Mouse (Mus musculus) embryonic facial prominence, embryonic 13.5 days (tissue): Measurements from ENCODE around the gene Cldn15. TPM values are rescaled to one million over a fixed set of nuclear protein-coding genes. Genes with fewer than 3 reads are reported as not detected.
A peak's percentile ranks its signal among the peaks of the same experiment; 100 is the strongest.

Experiments
- ATAC-seq: fragments of 200-750 bp; cut with Nextera tagmentation; 2 replicates; pipeline ENCODE4 v1.8.0; 2017; ENCODE audit warnings: low read depth; ENCODE audit not compliant: insufficient number of reproducible peaks, insufficient read depth, low FRiP score, low TSS enrichment
- H3K27ac ChIP-seq: fragments of 300-500 bp; sonication (generic); 2 replicates; pipeline ENCODE4 v1.5.1; 2015; ENCODE audit warnings: moderate library complexity, mild to moderate bottlenecking, inconsistent platforms
- H3K27me3 ChIP-seq: fragments of 300-500 bp; sonication (generic); 2 replicates; pipeline ENCODE4 v1.6.1; 2015; ENCODE audit warnings: mild to moderate bottlenecking, inconsistent platforms
- H3K36me3 ChIP-seq: fragments of 300-500 bp; sonication (generic); 2 replicates; pipeline ENCODE4 v1.6.1; 2015; ENCODE audit warnings: mild to moderate bottlenecking, inconsistent platforms
- H3K4me1 ChIP-seq: fragments of 300-500 bp; sonication (generic); 2 replicates; pipeline ENCODE4 v1.6.1; 2015; ENCODE audit warnings: inconsistent platforms
- H3K4me2 ChIP-seq: fragments of 300-500 bp; sonication (generic); 2 replicates; pipeline ENCODE4 v1.6.1; 2015; ENCODE audit warnings: moderate library complexity, mild to moderate bottlenecking, inconsistent platforms
- H3K4me3 ChIP-seq: fragments of 300-500 bp; sonication (generic); 2 replicates; pipeline ENCODE4 v1.5.1; 2015; ENCODE audit warnings: mild to moderate bottlenecking, inconsistent platforms
- H3K9ac ChIP-seq: fragments of 300-500 bp; sonication (generic); 2 replicates; pipeline ENCODE4 v1.6.1; 2015; ENCODE audit warnings: mild to moderate bottlenecking, inconsistent platforms
- H3K9me3 ChIP-seq: fragments of 300-500 bp; sonication (generic); 2 replicates; pipeline ENCODE4 v1.6.1; 2016; ENCODE audit warnings: inconsistent platforms
- WGBS: fragments of 180-500 bp; shearing (Covaris S2); methylation state at CpG from one replicate; pipeline ENCODE4 v1.1.7; 2015; ENCODE audit warnings: mixed read lengths; 5-methylcytosine and 5-hydroxymethylcytosine counted together
- polyA plus RNA-seq: library from polyadenylated mRNA; unstranded; fragments of >200 nt; fragmentation: Nextera tagmentation; extraction: Ambion mirVana; gene quantifications from 2 replicates; pipeline ENCODE4 v1.2.1, GENCODE M21; 2015

Gene Cldn15
- polyA plus RNA-seq, 1 experiment from 2014 or later = 0.44 TPM

GRCm38 (mm10) chr5:136986695-136987137 lies 20.3 kb downstream of the Cldn15 start, which contains the start of gene Plod3:
Plod3 (plus strand) TSS chr5:136987019.
- no peaks in the 10 kb centered on the region for H3K9me3 ChIP-seq
- peak within 1 kb of the TSS; percentile 96 for H3K27ac ChIP-seq
- H3K4me3 ChIP-seq = peak within 1 kb of the TSS; percentile 69
- ATAC-seq = peak; percentile 89
- H3K9ac ChIP-seq = peak within 1 kb of the TSS; percentile 91
- H3K36me3 ChIP-seq = peaks cover 52% of the 10 kb centered on the region
- H3K4me1 ChIP-seq = peaks cover 14% of the 10 kb centered on the region
- no peaks in the 10 kb centered on the region for H3K27me3 ChIP-seq
- WGBS = under 1% methylated on average over 26 of the region's 26 CpGs
- H3K4me2 ChIP-seq = peak within 1 kb of the TSS; percentile 90

DNA sequence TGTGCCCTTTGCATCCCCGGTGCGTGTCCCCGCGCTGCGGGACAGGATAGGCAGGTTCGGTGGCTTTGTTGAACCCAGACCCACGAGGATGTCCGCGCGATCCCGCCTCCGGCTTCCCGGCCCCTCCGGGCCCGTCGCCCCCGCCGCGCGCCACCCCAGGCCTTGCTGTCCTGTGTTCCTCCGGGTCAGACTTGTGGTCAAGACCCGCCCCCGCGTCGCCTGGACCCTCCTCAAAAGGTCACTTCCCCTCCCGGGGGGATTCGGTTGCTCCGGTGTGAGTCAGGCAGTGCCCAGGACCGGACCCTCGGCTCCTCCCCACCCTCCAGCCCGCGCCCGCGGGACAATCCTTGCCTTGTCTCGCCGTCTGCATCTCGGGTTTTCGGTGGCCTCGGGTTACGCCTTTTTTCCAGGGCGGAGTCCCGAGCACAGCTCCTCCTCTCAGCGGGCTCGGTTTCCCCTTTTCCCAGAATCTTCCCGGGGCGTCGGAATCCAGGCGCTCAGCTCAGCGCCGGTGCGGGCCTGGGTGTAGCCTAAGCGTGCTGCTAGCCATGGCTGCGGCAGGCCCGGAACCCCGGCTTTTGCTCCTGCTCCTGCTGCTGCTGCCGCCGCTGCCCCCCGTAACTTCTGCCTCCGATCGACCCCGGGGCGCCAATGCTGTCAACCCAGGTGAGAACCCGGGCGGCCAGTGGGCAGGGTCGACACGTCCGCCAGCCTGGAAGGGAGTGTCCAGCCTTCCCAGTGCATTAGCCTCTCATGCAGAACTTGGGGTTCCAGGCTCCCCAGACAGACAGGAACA lies 20.9 kb downstream of the Cldn15 start:
- Histone ChIP-seq H3K27ac (peak overlapping the region; percentile 96), H3K27me3 (no peaks in the 10 kb centered on the region), H3K4me2 (peak overlapping the region; percentile 90), H3K36me3 (peaks cover 52% of the 10 kb centered on the region), H3K9ac (peak overlapping the region; percentile 91), H3K4me1 (peaks cover 14% of the 10 kb centered on the region), H3K9me3 (no peaks in the 10 kb centered on the region), H3K4me3 (peak overlapping the region; percentile 69)
- under 1% methylated on average over 67 of the region's 67 CpGs for WGBS
- ATAC-seq = peak; percentile 45

GRCm38 (mm10) chr5:136987934-136988271 lies 21.5 kb downstream of the Cldn15 start, which contains the start of gene Znhit1:
Znhit1 (minus strand) TSS chr5:136988021.
- peak within 1 kb of the TSS; percentile 69 for H3K4me3 ChIP-seq
- H3K4me2 ChIP-seq = peak within 1 kb of the TSS; percentile 90
- no peaks in the 10 kb centered on the region for H3K27me3 ChIP-seq
- WGBS = 5% methylated on average over 12 of the region's 12 CpGs
- H3K9ac ChIP-seq = peak within 1 kb of the TSS; percentile 91
- no peak for ATAC-seq
- H3K9me3 ChIP-seq = no peaks in the 10 kb centered on the region
- H3K27ac ChIP-seq = peak within 1 kb of the TSS; percentile 96
- peaks cover 56% of the 10 kb centered on the region for H3K36me3 ChIP-seq
- H3K4me1 ChIP-seq = peaks cover 14% of the 10 kb centered on the region

- no peaks in the 10 kb centered on the region for H3K27me3 ChIP-seq
- H3K4me2 ChIP-seq = peak overlapping the region; percentile 90
- WGBS = 58% methylated on average over 7 of the region's 7 CpGs
- no peak for ATAC-seq
- 0 out of 2 replicates have a peak overlapping the region, but pooled peaks have one; percentile 96 for H3K27ac ChIP-seq
- H3K36me3 ChIP-seq = peaks cover 57% of the 10 kb centered on the region
- H3K9ac ChIP-seq = peak overlapping the region; percentile 91
- peaks cover 14% of the 10 kb centered on the region for H3K4me1 ChIP-seq
- H3K9me3 ChIP-seq = no peaks in the 10 kb centered on the region
- peak overlapping the region; percentile 69 for H3K4me3 ChIP-seq
These were observed 22.0 kb downstream of the Cldn15 start for GRCm38 (mm10) chr5:136988420-136988819.

- H3K4me2 ChIP-seq = no peak overlapping the region
- WGBS = 86% methylated on average over 6 of the region's 6 CpGs
- peaks cover 14% of the 10 kb centered on the region for H3K4me1 ChIP-seq
- H3K27me3 ChIP-seq = no peaks in the 10 kb centered on the region
- H3K27ac ChIP-seq = no peak overlapping the region
- ATAC-seq = no peak
- H3K36me3 ChIP-seq = peaks cover 60% of the 10 kb centered on the region
- no peaks in the 10 kb centered on the region for H3K9me3 ChIP-seq
- no peak overlapping the region for H3K4me3 ChIP-seq
- no peak overlapping the region for H3K9ac ChIP-seq
These were observed 23.4 kb downstream of the Cldn15 start for GRCm38 (mm10) chr5:136989801-136990200.

- Histone ChIP-seq H3K4me3 (no peak overlapping the region), H3K4me2 (no peak overlapping the region), H3K4me1 (peaks cover 13% of the 10 kb centered on the region), H3K36me3 (peaks cover 22% of the 10 kb centered on the region), H3K9me3 (no peaks in the 10 kb centered on the region), H3K9ac (no peak overlapping the region), H3K27me3 (no peaks in the 10 kb centered on the region), H3K27ac (no peak overlapping the region)
- 78% methylated on average over 4 of the region's 5 CpGs for WGBS
- ATAC-seq = no peak
These were observed 33.0 kb downstream of the Cldn15 start for GRCm38 (mm10) chr5:136999449-136999848.

GRCm38 (mm10) chr5:137000612-137001011 lies 34.2 kb downstream of the Cldn15 start:
- 69% methylated on average over 2 of the region's 2 CpGs for WGBS
- no peaks in the 10 kb centered on the region for H3K9me3 ChIP-seq
- ATAC-seq = no peak
- H3K27me3 ChIP-seq = no peaks in the 10 kb centered on the region
- no peak overlapping the region for H3K9ac ChIP-seq
- H3K4me2 ChIP-seq = peak overlapping the region; percentile 3; the same call in 1 of the 2 replicates
- peak overlapping the region; percentile 14; the same call in 1 of the 2 replicates for H3K27ac ChIP-seq
- peaks cover 10% of the 10 kb centered on the region for H3K36me3 ChIP-seq
- H3K4me1 ChIP-seq = peaks cover 13% of the 10 kb centered on the region
- no peak overlapping the region for H3K4me3 ChIP-seq

DNA sequence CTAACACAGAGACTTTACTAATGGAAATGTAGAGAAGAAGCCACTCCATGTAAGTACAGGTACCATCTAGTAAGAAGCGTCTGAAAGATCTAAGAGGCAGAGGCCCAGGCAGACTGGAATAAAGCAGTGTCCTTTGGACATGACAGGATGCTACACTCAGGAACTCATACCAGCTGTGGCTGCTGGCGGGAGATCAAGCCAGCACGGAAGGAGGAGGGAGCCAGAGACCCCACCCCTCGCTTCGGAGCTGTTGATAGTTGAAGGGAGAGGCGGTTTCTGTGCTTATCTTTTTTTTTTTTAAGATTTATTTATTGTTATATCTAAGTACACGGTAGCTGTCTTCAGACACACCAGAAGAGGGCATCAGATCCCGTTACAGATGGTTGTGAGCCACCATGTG lies 40.9 kb downstream of the Cldn15 start:
- Histone ChIP-seq H3K4me1 (no peaks in the 10 kb centered on the region), H3K9ac (no peak overlapping the region), H3K27ac (no peak overlapping the region), H3K36me3 (no peaks in the 10 kb centered on the region), H3K4me2 (no peak overlapping the region), H3K27me3 (no peaks in the 10 kb centered on the region), H3K4me3 (no peak overlapping the region), H3K9me3 (no peaks in the 10 kb centered on the region)
- WGBS = 50% methylated on average over 8 of the region's 8 CpGs
- ATAC-seq = no peak

DNA sequence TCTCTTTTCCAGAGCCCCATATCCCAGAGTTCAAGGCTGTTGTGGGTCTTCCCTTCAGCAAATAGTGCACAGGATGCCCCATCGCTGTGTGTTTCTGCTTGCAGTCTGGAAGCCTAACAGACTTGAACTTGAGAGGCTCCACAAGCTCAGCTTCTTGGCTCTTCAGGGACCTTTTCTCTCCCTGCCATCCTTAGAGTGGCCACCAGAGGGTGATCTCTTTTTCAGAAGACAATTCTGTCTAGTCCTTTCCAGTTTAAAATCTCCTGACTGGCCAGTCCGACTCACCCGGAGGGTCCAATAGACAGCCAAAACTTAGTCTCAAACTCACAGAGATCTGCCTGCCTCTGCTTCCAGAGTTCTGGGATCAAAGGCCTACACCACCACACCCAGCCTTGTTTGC lies 43.6 kb downstream of the Cldn15 start:
- Histone ChIP-seq H3K27me3 (no peaks in the 10 kb centered on the region), H3K9me3 (no peaks in the 10 kb centered on the region), H3K9ac (no peak overlapping the region), H3K4me1 (no peaks in the 10 kb centered on the region), H3K4me2 (no peak overlapping the region), H3K4me3 (no peak overlapping the region), H3K36me3 (no peaks in the 10 kb centered on the region), H3K27ac (no peak overlapping the region)
- no peak for ATAC-seq
- WGBS = 39% methylated on average over 3 of the region's 3 CpGs

DNA sequence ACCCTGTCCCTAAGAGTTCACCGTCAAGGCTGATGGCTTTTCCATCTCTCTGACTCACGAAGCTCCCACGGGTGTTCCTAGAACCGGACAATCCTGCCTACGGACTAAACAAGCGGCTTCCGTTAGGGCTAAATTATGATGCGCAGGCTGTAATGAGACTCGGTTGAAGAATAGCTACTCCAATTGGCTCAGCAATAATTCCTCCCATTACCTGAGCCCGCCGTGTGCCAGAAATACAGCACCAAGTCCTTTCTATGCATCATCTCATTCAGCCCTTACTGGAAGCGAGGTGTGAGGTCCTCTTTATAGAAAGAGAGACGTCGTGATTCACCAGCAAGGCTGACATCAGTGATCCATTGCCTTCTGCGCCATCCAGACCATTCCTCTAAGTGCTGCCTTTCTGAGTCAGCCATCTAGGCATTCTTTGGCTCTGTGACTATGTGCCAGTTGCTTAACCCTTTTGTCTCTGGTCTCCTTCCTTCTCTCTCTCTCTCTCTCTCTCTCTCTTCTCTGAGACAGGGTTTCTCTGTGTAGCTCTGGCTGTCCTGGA lies 46.1 kb downstream of the Cldn15 start:
- WGBS = 74% methylated on average over 15 of the region's 15 CpGs
- no peak for ATAC-seq
- Histone ChIP-seq H3K4me1 (no peaks in the 10 kb centered on the region), H3K9me3 (no peaks in the 10 kb centered on the region), H3K27ac (no peak overlapping the region), H3K27me3 (no peaks in the 10 kb centered on the region), H3K4me3 (no peak overlapping the region), H3K4me2 (no peak overlapping the region), H3K9ac (no peak overlapping the region), H3K36me3 (no peaks in the 10 kb centered on the region)

GRCm38 (mm10) chr5:137015913-137016312 lies 49.5 kb downstream of the Cldn15 start:
- Histone ChIP-seq H3K4me1 (no peaks in the 10 kb centered on the region), H3K4me2 (no peak overlapping the region), H3K9ac (no peak overlapping the region), H3K36me3 (no peaks in the 10 kb centered on the region), H3K9me3 (no peaks in the 10 kb centered on the region), H3K27ac (no peak overlapping the region), H3K4me3 (no peak overlapping the region), H3K27me3 (peaks cover 7% of the 10 kb centered on the region; the same call in 1 of the 2 replicates)
- ATAC-seq = no peak
- 80% methylated on average over 3 of the region's 3 CpGs for WGBS

DNA sequence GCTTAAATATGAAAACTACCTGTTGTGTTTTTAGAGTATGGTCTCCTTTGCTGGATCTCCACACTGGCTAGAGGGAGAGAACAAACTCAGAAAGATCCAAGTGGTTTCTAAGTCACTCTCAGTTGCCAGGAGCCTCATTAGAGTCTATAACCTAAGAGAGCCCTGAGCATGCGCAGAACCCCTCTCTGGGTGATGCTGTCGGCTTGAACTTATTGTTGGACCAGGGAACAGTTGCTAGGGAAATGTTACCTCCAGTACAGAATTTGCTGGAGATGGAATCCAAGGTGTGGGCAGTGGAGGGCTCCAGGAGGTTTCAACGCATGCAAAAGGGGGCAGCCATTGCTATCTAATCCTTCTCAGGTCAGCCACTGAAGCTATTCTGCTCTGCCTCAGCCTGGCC lies 57.9 kb downstream of the Cldn15 start:
- H3K4me2 ChIP-seq = no peak overlapping the region
- no peak for ATAC-seq
- H3K4me3 ChIP-seq = no peak overlapping the region
- no peaks in the 10 kb centered on the region for H3K9me3 ChIP-seq
- H3K4me1 ChIP-seq = peaks cover 11% of the 10 kb centered on the region; the same call in 1 of the 2 replicates
- H3K27me3 ChIP-seq = peaks cover 63% of the 10 kb centered on the region
- no peak overlapping the region for H3K9ac ChIP-seq
- 40% methylated on average over 3 of the region's 3 CpGs for WGBS
- H3K27ac ChIP-seq = no peak overlapping the region
- no peaks in the 10 kb centered on the region for H3K36me3 ChIP-seq
